Mouse (Mus musculus) urinary bladder, postnatal 10 days (tissue): Measurements from ENCODE around the gene Elp6.

Experiments used
- DNase-seq: peaks from one replicate; pipeline ENCODE4 v3.0.0; 2022; ENCODE audit warnings: low spot score

Gene Elp6

GRCm38 (mm10) chr9:110361299-110361698 is 56.3 kb downstream of the Elp6 start:
- DNase-seq = no peak

DNA sequence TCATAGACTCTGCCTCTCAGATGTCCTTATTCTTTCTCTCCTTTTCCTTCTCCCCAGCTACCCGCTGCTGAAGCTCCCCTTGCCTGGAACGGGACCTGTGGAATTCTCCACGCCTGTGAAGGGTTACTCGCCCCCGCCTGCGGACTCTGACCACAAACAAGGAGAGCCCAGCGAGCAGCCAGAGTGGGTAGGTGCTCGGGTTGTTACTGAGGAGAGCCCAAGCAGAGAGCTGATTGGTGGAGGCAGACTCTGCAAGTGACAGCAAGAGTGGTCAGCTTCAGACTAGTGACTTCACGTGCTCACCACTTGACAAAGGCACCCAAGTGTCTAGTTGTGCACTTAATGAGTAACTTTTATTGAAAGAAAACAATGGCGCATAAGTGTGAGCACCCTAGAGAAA is 57.4 kb downstream of the Elp6 start:
- no peak for DNase-seq

- no peak for DNase-seq
Measured at GRCm38 (mm10) chr9:110366746-110367145, 61.8 kb downstream of the Elp6 start.

GRCm38 (mm10) chr9:110369860-110370259 is 64.9 kb downstream of the Elp6 start:
- DNase-seq = no peak
